Mouse (Mus musculus): ENCODE data around the gene Zbtb43.
A peak's percentile ranks its signal among the peaks of the same experiment; 100 is the strongest.

The Zbtb43 gene

DNA sequence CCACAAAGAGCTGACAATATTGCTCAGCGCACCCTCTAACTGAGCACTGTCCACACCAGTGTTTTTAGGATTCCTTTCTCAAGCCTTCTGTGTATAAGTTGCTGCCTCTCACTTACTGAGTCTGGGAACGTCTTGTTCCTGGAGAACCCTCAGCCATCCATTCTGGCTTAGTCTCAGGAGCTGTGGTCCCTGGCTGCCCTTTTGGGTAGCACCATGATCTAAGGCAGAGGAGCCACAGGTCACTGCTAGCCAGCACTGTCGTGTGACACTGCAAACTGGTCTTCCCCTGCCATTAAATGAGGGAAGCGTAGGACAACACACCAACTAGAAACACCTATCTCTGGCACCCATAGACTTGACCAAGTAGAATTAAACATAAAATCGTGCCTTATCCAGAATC, 15.6 kb downstream of the Zbtb43 start:
- no peak for DNase-seq

DNA sequence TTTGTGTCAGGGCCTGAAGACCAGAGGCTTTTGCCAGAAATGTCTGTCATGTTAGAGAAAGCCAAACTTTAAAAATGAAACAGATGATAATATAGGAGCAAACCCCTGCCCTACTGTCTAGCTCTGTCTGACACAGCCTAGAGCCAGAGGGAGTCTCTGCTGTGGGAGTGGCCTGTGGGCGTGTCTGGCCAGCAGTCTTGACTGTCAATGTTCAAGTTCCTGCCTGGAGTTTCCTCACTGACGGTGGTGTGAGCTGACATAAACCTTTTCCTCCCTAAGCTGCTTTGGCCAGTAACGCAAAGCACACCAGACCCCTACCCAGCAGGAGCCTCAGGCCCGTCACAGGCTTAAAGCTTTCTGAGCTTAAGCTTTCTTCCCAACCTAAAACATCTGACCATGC, 16.2 kb downstream of the Zbtb43 start:
- no peak for DNase-seq

- no peak for DNase-seq
Observed at GRCm38 (mm10) chr2:33451038-33451978, 17.1 kb downstream of the Zbtb43 start.

DNA sequence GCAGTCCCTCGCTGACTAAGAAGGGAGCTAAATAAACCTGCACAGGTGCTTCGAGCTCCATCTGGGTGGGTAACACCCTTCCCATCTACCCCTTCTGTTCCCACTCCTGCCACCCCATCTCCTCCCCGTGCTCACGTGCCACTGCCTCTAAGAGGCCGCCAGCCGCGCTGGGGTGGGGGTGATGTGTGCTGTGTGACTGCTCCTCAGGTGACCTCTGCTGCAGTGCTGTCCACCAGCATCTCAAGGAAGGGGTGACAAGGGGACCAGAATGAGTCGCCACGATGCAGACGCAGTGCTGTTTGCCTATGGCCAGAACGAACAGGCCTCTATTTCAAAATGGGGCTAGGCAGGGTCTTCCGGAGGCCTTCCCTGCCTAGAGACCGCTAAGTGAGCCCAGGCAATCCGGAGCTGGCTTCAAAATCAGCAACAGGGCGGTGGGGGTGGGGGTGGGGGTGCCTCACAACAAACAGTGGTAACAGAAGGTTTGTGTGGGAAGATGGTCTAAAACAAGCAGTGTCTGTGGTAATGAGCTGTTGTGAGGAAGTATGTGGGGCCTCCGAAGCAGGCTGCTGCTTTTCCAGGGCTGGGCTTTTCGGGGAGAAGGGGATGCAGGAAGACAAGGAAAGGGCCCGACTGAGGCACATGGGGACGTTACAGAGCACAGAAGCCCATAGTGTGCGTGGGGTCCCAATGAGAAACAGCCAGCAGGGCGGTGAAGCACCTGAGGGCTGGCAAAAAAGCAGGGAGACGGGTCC, 19.1 kb downstream of the Zbtb43 start:
- DNase-seq, result no peak

DNA sequence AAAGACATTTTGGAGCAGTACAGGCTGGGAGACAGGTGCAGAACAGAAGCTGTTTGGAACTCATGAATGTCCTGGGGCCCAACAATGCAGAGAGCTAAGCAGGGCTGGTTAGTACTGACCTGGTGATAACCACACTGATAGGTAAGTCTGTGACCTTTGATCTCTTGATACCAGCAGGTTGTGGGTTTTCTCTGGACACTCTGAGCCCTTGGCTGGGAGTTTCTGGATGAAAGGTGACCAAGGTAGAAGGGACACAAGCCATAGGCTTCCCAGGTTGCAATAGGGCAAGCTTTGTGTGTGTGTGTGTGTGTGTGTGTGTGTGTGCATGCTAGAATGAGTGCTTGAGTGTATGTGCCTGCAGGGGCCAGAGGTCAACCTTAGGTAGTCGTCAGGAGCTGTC, 21.6 kb downstream of the Zbtb43 start:
- no peak for DNase-seq

- no peak for DNase-seq
Observed at GRCm38 (mm10) chr2:33445741-33446140, 22.6 kb downstream of the Zbtb43 start.

- DNase-seq, result no peak
Observed at GRCm38 (mm10) chr2:33444862-33445261, 23.5 kb downstream of the Zbtb43 start.

DNA sequence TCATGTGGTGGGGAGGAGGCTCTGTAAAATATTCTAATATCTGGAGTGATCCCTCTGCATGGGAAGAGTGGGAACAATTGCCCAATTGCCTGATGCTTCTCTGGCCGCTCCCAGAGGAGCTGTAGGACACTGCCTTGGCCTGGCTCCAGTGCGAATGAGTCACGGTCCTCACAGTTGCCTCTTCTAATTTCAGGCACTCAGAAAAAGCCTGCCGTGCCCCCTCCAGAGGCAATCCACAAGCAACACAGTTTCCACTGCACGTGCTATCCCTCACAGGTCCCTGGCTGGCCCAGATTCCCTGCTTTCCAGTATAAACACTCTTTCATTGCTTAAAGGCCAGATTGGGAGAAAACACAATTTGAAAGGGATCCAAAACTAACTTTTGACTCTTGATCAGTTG, 24.0 kb downstream of the Zbtb43 start:
- DNase-seq, result no peak

DNA sequence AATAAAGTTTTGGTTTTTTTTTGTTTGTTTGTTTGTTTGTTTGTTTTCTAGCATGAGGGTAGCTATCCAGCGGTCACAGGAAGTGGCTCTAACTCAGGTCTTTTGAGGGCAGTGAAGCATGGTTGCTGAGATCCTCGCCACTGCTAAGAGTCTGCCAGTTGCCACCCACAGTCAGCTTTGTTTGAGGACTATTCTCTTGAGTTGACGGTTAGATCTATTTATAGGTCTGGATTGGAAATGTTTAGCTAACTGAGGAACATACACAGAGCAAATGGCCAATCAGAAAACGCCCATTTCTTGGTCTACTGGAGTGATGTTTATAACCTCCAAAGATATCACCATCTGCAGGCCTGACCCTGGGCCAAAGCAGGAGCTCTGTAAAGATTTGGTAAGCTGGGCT, 25.7 kb downstream of the Zbtb43 start:
- no peak for DNase-seq

DNA sequence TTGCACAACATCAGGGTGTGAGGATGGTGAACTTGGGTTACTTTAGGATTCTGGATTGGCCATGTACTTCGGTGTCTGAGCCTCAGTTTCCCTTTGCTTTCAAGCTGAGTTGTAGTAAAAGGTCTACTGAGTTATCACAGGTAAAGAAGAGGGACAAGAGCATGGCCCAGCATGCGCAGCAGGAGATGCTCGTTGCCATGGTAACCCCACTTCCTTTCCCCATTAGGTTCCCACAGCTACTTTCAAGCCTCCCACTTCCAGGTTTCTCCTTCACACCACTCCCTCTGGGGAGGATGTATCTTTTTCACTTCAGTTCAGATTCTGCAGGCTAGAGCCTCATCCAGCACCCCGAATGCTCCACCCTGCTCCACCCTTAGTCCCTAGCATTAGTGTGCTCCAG, 27.5 kb downstream of the Zbtb43 start:
- DNase-seq, result no peak

DNA sequence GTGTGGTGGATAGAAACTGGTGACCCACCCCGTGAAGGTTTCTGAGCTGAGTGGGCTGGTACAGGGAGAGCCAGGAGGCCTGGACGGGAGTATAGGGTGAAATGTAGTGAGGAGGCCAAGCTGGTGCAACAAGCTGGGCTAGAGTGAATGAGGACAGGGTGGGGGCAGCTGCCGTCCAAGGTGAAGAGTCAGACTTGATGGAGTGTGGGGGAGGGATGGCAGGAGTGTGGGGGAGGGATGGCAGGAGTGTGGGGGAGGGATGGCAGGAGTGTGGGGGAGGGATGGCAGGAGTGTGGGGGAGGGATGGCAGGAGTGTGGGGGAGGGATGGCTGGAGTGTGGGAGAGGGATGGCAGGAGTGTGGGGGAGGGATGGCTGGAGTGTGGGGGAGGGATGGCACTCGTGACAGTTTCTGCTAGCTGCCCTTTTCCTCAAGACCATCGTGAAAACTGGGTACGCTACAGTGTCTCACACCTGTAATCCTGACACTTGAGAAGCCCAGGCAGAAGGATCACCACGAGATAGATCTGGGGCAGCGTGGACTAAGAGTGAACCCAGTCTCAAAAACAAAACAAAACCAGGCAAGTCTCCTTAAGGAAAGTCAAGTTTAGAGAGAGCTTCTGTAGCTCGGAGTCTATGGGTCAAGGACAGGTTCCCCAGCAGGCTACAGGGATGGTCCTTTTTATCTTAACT, 28.2 kb downstream of the Zbtb43 start:
- DNase-seq, result no peak

GRCm38 (mm10) chr2:33439471-33439881, 28.9 kb downstream of the Zbtb43 start:
- DNase-seq, result no peak

GRCm38 (mm10) chr2:33438377-33438776, 30.0 kb downstream of the Zbtb43 start:
- DNase-seq, result no peak

DNA sequence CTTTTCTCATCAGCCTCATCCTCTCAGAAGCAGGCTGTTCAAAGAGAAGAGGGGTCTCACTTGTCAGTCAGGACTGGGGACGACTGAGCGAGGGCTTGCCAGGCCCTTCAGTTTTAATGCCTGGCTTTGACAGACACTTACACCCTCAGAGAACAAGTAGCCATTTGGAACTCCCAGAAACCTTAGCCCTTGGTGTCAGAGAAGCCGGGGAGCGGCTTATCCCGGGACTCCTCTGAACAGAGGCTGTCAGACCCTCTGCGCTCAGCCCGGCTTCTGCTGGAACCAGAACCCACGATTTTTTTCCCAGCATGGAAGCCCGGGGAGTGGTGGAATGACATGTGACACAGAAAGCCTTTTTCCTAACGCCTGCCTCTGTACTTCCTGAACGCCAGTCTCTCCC, 31.2 kb downstream of the Zbtb43 start:
- no peak for DNase-seq

DNA sequence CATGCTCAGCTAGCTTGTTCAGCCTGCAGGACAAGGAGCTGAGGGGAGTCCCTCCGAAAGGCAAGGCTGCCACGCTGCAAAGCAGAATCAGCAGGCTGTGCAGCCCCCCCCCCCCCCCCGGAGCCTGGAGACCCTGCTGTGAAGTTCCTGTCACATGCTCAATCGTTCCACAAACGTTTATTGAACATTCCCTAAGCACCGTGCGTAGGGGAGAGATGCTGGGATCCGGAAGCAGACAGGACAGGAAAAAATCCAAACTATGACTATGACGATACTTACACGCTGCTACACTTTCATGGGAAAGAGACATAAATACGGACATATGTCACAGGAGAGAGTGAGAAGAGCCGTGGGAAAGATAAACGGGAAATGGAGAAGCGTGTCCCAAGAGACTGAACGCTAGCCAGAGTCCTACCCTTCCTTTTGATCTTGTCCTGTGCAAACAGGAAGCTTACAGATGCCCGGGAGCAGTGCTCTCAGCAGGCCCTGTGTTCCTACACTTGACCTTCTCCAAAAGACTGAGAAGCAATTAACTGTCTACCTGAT, 32.3 kb downstream of the Zbtb43 start:
- no peak for DNase-seq

DNA sequence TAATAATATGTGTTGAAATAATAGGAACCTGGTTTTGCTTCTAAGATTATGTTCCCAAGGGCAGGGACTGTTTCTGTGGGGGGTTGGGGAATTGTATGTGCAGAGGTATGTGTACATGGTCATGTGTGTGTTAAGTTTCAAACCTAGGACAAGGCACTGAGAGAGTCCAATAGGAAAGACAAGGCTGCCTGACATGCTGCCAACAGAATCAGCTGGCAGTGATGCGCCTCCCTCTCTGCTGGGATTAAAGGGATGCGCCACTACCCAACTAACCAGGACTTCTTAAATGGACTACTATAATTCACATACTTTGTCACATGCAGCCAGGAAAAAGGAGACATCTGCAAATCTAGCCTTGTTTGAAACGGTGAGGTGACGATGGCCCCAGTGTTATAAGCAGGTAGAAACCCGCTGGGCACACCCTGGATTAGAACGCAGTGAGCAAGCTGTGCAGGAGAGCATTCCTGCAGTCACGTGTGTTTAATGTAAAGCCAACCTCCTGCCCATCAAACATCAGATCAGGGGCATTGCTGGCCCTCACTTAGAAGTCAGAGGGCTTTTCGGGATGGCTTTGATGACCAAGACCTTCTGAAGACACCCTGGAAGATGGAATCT, 33.2 kb downstream of the Zbtb43 start:
- DNase-seq, result no peak

GRCm38 (mm10) chr2:33432877-33433276, 35.5 kb downstream of the Zbtb43 start:
- DNase-seq, result peak in 1 of 2 experiments; percentile 22

DNA sequence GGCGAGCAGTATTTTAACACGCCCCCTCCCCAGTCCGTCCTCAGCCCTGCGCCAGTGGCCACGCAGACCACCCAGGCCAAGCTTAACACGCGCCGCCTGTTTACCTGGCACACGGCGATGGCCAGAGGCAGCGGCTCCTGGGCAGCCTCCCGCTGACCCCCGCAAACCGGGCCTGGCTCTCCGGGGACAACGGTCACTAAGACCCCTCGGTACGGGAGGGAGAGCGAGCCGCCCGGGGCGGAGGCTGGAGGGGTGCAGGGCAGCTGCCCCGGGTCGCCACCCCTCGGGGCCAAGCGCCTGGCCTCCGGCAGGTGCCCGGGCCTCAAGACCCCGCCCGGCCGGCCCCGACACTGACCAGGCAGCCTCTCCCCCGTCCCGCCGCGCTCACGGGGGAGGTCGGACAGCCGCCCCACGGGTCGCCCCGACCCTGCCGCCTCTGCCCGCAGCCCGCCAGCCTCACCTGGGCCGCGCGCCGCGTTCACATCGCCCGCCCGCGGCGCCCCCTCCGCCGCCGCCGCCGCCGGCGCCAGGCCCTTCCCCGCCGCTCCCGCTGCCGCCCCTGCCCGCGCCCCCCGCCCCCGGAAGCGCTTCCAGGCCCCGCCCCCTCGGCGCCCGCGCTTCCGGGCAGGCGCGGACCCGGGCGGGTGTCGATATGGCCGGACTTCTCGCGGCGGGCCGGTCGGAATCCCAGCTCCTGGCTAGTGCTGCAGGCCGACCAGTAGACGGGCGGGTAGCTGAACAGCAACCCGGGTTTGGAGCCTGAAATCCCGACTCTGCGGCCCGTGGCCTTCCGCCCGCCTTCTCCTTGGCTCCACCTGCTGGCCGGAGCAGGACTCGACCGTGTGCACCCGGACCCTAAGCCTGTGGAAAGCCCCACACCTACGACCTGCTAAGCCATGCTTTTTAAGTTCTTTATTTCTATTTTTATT, 37.3 kb downstream of the Zbtb43 start, which contains the start of gene Zbtb34:
TSS of gene Zbtb34 (minus strand) at position 554 of the 929 bp plus-strand sequence.
- peak; percentile 50 to 60 for DNase-seq

DNA sequence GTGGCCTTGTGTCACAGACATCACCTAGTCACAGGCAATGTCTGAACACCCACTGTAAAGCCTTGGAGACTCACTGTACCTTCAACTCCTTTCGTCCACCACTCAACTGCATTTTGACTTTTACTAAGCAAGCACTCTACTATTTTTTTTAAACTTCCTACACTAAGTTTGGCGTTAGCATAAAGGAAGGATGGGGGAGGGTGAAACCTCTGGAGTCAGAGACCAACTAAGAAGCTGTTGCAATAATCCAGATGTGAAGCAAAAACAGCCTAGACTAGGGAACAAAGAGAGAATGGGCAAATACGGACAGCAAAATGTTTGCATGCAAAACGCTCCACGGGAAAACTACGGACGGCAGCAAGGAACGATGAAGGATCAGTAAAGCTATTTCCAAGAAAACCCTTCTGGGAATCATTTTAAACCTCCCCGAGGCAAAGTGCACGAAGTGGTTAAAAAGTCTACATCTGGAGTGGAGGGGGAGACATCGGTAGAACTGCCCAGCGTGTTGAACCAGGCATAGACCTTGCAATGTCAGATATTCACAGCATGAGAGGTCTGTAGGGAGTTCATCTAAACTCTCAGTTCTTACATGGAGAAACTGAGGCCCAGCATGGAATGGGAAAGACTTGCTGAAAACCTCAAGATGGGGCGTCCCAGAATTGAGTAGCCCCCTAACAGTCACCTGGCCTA, 38.1 kb downstream of the Zbtb43 start:
- no peak for DNase-seq

DNA sequence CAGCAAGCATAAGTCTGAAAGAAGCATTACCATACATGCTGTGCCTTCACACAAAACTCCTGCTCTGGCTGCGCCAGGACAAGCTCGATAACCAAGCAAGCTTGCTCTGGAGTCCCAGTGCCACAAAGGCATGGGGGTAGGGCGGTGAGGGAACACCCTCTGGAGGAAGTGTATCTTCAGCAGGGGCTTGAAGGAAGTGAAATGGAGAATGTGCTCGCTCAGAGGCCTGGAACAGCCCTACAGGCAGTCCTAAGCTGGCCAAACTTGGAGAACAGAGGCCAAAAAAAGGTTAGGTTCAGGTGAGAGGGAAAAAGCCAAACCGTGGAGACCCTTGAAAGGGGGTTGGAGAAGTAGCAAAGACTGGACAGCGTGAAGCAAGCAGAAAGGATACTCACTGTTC, 39.0 kb downstream of the Zbtb43 start:
- peak; percentile 16 to 41 for DNase-seq
